Mouse (Mus musculus) embryo, embryonic 9.5 days (tissue): ENCODE results near the gene Bcl3.
"Not testable (repeated sequence)": the region's sequence is repeated elsewhere in the genome, so short reads cannot be mapped to it uniquely, and the experiment has no call there.

Experiments used
- DNase-seq: peaks from one replicate; pipeline ENCODE4 v3.0.0-alpha.2; 2017; ENCODE audit errors: extremely low spot score

Gene Bcl3

DNA sequence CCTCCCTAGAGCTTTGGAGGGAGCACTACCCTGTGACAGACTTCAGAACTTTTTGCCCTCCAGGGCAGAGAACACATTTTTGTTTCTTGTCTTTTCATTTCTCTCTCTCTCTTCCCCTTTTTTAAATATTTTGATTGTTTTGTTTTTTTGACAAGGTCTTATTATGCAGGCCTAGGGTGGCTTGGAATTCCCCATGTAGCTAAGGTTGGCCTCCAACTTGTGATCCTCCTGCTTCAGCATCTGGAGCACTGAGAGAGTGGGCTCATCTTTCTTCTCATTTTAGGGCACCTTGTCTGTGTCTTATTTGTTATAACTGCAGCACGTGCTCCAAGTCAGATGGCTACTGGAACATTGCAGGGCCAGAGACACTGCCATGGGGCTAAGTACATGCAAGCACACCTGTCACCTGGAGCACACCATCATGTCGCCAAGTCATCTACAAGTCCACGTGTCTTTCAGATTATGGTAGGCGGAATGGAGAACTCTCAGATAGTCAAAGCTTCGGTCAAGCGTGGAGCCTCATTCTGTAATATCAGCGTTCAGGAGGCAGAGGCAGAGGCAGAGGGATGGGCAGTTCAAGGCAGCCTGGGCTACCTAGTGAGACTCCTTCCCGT is 16.1 kb downstream of the Bcl3 start:
- DNase-seq = no peak

DNA sequence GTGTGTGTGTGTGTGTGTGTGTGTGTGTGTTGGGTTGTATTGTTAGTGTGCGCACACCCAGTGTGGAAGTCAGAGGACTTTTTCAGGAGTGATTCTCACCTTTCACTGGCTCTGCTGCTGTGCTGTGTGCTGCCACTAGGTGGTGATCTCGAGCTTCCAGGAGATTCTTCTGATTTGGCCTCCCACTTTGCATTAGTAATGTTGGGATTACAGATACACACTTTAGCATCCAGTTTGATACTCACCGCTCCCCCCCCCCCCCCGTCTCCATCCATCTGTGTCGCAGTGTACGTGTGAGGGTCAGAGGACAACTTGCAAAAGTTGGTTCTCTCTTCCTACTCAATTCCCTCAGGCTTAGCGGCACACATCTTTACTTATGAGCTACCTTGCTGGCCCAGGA is 19.6 kb downstream of the Bcl3 start:
- DNase-seq = peak; percentile 70

DNA sequence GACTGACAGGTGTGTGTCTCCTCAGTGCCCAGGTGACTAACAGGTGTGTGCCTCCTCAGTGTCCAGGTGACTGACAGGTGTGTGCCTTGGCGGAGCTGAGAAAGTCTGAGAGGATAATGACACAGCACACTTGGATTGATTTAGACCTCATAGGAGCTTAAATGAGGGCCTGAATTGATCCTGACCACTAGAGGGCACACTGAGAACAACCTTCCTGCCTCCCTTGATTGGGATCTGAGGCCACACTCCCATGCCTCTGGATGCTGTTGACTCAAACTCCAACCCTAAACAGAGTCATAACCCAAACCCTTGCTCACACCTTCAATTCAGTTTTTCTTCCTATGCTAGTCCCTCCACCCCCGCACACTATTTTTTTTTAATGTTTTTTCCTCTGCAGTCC is 21.8 kb downstream of the Bcl3 start:
- DNase-seq = no peak

DNA sequence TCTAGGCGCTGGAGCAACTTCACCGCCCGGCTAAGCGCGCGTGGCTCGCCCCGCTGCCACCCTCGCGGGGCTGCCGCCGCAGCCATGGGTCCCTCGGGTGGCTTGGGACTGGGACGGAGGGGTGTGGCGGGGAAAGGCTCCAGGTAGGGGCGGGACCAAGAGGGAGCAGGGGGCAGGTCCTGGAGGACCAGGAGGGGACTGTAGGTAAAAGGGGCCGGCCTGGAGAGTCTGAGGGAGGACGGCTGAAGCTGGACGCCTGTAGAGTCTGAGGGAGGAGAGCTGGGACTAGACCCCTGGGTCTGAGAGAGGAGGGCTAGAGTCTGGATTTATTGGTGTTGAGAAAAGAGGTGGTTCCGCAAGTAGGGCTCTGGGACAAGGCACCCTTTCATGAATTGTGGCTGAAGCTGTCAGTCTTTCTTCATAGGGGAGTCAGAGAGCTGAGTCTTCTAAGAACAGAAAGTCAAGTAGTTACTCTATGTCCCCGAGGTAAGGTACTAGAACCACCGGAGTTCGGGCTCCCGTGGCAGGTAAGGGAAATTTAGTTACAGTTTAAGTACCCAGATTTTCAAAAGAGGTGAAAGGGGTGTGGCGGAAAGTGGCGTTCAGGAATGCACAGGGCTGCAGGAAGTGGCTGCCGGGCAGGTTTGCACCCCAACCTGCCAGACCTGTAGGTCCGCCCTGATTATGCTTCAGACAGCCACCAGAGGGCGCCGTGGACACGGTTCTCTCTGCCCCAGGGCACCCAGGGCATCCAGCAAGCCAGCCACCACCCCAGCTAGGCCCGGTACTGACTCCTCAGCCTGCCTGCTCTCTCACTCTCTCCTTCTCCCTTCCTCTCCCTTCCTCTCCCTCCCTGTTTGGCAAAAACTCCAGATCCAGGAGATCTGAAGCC is 25.6 kb downstream of the Bcl3 start, which contains the start of gene Cblc:
Gene Cblc (minus strand): TSS at position 113 of the 892 bp plus-strand sequence.
- DNase-seq = peak; percentile 75

DNA sequence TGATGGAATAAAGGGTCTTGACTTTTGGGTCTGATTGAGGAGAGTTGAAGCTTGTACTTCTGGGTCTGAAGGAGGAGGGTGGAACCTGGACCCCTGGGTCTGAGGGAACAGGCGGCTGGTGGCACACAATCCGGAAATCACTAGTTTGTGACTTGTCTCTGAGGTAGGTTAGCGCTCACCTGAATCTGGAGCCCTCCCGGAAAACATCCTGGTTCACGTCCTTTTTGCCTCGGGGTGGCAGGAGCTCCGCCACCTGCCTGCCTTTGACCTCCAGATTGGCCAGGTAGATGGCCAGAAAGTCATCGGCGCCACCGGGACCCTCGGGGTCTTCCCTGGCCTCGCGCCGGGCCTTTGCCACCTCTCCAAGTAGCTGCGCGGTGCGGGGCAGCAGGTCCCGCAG is 26.3 kb downstream of the Bcl3 start:
- DNase-seq = no peak

DNA sequence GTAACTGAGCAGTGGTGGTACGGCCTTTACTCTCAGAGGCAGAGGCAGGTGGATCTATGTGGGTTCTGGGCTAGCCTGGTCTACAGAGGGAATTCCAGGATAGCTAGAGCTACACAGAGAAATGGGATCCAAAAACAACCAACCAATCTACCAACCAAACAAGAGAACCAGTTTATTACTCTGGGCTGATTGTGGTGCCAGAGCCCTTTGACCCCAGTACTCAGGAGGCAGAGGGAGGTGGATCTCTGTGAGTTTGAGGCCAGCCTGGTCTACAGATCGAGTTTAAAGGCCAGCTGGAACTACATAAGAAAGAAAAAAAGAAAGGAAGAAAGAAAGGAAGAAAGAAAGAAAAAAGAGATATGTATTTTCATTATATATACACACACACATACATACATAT is 27.3 kb downstream of the Bcl3 start:
- no peak for DNase-seq

DNA sequence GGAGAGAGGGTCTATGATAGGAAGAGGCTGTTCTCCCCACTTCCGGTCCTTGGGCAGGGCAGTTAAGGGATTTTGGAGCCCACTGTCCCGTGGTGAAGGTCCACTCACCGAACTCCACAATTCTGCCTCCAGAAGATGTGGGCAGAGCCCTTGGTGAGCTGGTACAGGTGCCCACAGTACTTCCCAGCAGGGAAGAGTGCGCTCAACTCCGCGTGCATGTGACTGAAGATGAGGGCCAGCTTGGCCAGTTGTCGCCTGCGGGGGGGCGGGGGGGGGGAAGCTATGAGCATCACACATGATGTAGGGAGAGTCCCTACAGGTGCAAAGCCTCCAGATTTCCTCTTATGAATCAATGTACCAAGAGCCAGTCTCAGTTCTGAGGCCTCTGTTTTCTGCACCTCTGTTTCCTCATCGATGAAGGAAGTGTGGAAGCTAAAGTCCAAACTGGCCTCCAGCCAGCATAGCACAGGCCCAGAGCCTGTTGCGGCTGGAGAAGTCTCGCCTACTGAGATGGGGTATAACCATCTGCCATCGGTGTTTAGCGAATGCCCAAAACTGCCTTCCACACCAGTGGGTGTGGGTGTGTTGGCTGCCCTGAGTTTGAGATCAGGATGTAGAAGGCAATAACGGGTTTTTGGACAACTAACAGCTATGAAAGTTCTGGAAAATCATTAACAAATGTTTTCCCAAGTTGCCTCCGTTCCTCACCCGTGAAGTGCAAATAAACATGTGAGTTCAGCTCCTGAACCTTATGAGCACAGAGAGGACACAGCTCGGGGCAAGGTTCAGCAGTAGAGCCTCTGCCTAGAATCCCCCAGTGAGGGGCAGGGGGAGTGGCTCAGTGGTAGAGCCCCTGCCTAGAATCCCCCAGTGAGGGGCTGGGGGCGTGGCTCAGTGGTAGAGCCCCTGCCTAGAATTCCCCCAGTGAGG is 29.6 kb downstream of the Bcl3 start:
- no peak for DNase-seq

DNA sequence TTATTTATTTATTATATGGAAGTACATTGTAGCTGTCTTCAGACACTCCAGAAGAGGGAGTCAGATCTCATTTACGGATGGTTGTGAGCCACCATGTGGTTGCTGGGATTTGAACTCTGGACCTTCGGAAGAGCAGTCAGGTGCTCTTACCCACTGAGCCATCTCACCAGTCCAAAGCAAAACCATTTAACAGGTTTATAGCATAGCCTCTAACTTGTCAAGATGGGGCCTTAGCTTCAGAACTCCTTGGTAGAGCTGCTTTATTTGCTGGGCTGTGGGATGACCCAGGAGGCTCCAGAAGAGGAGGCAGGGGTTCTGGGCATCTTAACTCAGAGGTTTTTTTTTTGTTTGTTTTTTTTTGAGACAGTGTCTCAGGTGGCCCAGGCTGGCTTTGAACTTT is 31.1 kb downstream of the Bcl3 start:
- DNase-seq = not testable (repeated sequence)

DNA sequence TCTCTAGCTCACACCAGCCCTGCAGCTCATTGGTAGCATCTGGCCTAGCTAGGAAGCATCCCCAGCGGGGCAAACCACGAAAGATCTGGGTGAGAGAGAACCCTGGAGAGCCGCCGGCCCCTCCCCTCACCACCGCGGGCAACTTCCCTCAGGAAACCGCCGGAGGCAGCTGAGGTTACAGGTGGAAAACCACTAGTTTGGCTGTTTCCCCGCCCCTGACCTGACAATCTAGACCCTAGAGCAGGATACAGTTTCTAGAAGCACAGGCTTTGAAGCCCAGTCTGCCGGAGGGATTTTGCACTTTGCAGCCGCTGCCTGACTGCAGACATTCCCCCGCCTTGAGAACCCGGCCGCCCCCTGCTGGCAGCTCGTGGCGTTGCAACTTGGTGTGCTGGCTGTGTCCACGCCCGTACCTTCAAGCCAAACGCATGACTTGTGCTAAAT is 32.6 kb downstream of the Bcl3 start:
- DNase-seq = peak; percentile 91

DNA sequence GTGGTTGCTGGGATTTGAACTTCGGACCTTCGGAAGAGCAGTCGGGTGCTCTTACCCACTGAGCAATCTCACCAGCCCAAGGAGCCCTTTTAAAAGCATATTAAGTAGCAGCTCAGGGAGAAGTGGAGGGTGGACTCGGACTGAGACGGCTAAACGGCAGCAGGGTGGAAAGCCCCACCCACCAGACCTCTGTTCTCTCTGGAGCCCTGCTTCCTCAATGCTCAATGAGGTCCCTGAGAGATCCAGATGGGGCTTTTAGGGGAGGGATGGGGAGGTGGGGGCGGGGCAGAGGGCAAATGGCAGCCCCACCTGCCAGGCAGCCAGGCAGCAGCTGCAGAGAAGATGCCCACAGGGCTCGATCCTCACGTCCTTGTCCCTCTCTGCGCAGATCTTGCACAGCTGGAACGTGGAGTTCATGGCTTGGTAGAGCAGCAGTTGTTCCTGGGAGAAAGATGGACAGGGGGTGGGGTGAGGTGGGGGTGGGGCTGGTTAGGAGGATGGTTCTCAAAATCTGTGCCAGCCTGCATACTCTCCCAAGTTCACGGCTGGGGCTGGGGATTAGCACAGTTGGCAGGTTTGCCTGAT is 36.6 kb downstream of the Bcl3 start:
- no peak for DNase-seq

DNA sequence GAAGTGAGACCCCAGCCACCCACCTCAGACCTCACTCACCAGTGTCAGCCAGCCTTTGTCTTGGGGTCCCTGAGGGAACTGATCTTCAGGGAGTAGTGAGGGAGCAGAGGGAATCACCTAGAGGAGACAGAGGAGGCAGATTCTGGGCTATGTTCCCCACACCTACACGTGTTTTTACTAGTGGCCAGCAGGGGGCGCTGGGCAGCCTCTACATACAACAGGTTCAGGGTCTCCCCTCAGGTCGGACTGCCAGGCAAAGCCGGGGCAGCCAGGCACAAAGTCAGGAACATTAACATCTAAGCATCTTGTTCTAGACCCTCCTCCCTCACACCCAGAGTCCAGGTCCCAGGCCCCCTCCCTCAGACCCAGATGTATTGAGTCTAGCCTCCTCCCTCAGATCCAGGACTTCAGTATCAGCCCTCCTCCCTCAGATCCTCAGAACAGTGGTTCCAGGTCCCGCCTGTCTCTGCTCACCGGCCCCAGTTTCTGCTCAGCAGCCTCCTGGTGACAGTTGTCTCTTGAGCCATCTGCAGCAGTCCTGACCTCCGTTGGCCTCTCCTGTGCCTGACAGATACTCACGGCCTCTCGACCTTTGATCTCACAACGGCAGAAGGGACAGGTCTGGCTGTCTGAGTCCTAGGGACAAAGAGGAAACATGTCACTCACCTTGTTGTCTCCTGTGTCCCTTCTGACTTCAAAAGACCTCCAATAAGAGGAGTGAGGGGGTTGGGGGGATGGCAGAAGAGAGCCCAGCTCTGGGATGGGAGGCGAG is 37.6 kb downstream of the Bcl3 start:
- DNase-seq = no peak

DNA sequence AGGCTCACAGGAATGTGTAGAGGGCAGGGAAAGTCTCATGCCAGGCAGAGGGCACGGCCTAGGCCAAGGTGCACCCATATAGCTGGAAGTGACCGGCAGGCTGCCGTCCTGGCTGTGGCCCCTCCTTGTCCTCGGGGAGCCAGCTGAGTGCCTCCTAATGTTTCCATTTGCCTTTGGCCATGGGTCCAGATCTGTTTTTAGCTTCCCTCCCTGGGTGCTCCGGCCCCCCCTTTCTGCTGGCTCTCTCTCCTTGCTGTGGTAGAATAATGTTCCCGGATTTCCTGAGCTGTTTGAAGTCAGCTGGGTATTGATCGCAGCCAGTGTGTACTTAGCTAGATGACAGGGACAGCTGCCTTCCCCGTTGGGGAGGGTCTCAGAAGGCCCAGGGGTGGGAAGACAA is 38.9 kb downstream of the Bcl3 start:
- no peak for DNase-seq

DNA sequence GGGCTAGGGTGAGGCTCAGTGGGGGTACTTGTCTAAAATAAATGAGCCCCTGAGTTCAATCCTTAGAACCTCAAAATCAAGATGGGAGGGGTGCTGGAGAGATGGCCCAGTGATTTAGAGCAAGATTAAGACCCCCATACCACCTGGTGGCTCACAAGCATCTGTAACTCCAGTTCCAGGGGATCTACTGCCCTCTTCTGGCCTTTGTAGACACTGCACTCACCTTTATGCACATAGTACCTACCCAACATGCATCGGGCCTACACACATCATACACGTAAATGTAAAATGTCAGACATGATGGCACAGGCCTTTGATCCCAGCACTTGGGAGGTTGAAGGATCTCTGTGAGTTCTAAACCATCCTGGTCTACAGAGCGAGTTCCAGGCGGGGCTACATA is 39.9 kb downstream of the Bcl3 start:
- DNase-seq = no peak

DNA sequence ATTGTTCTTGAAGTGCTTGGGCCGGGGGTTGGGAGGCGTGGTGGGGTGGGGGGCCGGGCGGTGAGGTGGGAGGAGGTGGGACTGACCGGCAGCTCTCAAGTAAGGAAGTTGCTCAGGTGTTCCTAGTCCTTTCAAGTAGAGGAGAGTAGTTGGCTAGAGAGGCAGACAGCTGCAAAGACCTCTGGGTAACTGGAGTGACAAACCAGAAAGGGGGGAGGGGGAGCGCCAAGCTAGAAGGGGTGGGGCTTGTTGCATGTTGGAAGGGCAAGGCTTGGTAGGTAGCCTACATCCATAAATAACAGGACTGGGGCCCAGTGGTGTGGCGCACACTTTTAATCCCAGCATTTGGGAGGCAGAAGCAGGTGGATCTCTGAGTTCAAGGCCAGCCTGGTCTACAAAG is 40.8 kb downstream of the Bcl3 start:
- DNase-seq = no peak

DNA sequence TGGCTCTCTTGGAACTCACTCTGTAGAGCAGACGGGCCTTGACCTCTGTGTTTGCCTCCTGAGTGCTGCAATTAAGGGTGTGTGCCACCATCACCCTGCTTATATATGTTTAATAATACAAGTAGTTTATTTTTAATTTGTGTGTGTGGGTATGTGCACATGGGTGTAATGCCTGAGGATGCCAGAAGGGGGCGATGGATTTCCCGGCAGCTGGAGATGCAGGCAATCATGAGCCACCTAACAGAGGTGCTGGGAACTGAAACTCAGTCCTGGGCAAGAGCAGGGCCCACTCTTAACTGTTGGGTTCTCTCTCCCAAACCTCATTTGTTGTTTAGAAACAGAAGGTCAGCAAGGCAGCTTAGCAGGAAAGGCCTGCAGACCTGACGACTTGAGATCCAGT is 42.7 kb downstream of the Bcl3 start:
- DNase-seq = no peak

DNA sequence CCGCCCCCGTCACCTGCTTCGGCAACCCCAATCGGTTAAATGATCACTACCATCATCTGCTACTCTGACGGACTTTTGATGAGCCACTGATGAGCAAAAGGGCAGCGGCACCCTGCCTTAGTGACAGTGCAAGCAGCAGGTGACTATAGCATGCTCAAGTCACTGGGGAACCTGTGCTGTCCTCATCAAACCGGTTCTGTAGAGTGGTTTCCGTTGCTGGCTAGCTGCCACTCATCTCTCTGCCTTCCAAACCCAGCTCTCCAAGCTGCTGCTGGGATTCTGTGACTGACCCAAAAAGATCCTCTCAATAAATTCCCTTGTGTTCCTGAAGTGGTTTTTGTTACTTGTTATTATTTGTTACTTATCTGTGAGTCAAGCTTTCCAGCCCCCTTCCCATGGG is 43.9 kb downstream of the Bcl3 start:
- DNase-seq = no peak

DNA sequence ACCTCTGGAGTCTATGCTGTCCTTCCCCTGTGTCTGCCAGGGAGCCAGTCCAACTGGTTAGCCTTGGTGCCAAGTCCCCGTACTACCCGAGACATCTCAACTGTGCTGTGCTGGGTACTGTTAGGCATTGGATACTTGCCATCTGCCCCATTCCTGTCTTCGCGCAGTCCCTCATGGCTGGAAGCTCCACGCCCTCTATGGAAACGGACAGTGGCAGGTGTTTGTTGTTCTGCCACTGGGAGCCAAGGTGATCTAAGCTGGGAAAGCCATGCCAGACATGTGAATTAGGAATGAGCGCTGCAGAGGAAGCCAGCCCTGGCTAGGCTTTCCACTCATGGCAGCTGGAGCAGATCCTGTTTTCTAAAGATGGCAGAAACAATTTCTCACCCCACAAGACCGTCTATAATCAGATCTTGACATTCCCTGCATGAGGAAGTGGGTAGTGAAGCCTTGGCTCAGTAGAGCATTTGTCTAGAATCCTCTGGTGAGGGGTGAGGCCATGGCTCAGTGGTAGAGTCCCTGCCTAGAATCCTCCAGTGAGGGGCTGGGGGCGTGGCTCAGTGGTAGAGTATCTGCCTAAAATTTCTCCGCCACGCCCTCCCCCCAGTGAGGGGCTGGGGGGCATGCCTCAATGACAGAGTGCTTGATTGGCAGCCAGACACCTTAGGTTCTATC is 45.4 kb downstream of the Bcl3 start:
- DNase-seq = no peak

DNA sequence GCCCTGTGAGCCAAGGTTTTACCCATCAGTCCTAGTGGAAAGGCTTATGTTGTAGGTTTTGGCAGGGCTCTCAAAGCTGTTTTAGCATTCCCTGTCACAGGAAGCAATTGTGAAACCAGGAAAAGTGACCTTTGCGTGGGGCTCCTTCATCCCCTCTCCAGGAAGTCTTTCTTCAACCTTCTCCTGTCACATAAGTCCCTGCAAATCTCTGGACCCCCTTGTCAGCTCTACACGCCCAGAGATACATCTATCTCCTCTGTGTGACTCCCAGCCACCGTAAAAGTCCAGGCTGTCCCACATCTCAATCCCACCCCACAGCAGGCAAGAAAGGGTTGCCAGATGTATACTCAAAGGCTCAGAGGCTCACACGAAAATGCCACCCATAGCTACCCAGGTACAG is 50.9 kb downstream of the Bcl3 start:
- DNase-seq = no peak

DNA sequence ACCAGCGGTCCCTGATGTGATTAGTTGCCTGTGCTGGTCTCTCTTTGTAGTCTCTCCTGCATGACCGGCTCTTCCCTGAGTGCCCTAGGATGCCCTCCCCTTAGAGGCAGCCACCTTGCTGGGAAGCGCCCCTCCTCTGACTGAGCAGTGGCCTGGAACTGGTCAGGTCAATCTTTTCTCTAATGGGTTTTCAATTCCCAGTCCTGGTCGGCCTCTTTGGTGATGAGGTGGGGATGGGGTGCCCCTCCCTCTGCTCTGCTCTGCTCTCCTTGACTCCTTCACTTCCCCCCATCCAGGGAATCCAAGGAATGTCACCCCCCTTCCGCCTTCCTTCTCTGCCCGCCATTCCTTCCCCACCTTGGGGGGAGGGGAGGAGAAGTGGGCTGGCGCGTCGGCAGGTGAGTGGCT is 51.6 kb downstream of the Bcl3 start, which contains the start of gene Bcam:
Gene Bcam (minus strand): TSS at position 33 of the 408 bp plus-strand sequence.
- DNase-seq = peak; percentile 79

DNA sequence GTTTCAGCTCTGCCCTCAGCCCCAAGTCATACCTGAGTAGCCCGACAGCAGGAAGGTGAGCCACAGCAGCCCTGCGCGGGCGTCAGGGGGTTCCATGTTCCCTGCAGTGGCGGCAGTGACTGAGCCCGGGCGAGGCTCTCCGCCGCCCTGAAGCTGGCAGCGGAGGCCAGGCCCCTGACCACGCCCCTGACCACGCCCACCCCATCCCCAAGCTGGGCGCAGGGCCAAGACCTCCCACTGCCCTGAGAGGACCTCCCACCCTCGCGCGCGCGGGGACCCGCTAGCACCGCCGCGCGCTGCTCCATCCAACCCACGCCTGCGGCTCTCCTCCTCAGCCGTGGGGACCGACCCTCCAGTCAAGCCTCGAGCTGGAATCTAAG is 52.2 kb downstream of the Bcl3 start:
- DNase-seq = peak; percentile 89
